Comparison of ENCODE assay signal across 11 mouse cellular contexts in genomic region chr4:97997151-97997817, GRCm38 (mm10).
DNase-seq lines count a peak whose midpoint lies in the region; ATAC-seq lines count a peak whose summit lies in the region.
"Had no signal": no experiment of that assay in that cellular context is flagged by ENCODE, and none has a peak within 500 bp of the region (broad histone marks: within the 10 kb centered on the region; RNA-seq: fewer than 3 reads in every experiment).

No protein-coding gene starts in this region.

- peak; percentile 53 to 54 for DNase-seq in heart, adult 18-20 months
- no peak for DNase-seq in heart, postnatal 10 days
- DNase-seq in midbrain, embryonic 10.5 days (ENCODE audit: low spot score), result no peak
- DNase-seq in cerebellum, postnatal 10 days, result peak; percentile 72 to 79
- DNase-seq in limb, embryonic 10.5 days (ENCODE audit: low spot score), result peak; percentile 15
- no peak for DNase-seq in kidney, adult 9 months
- DNase-seq in gastrocnemius, postnatal 14 days, result no peak
- DNase-seq: liver, postnatal 0 days had no signal

- peaks cover 9% of the 10 kb centered on the region for H3K4me1 ChIP-seq in midbrain, embryonic 13.5 days (replicated peaks)
- H3K4me1 ChIP-seq in midbrain, embryonic 10.5 days, result peaks cover 7% of the 10 kb centered on the region
- H3K4me1 ChIP-seq in limb, embryonic 10.5 days, result no peaks in the 10 kb centered on the region
- H3K4me1 ChIP-seq: embryonic facial prominence, embryonic 15.5 days had no signal

- intact Hi-C loops in heart, postnatal 10 days (cut with DNase I), result no loop called here
- intact Hi-C loops in gastrocnemius, postnatal 14 days (cut with DNase I; ENCODE audit: low total_unique reads), result no loop called here

- ATAC-seq in midbrain, embryonic 13.5 days, result peak; percentile 50; the same call in 1 of the 2 replicates
- ATAC-seq: liver, postnatal 0 days had no signal

- H3K36me3 ChIP-seq in midbrain, embryonic 13.5 days, result no peaks in the 10 kb centered on the region
- no peaks in the 10 kb centered on the region for H3K36me3 ChIP-seq in midbrain, embryonic 10.5 days
- peaks cover 2% of the 10 kb centered on the region; the same call in 1 of the 2 replicates for H3K36me3 ChIP-seq in limb, embryonic 10.5 days
- H3K36me3 ChIP-seq: embryonic facial prominence, embryonic 15.5 days had no signal

- H3K4me3 ChIP-seq in midbrain, embryonic 13.5 days (replicated peaks), result no peak overlapping the region
- H3K4me3 ChIP-seq in midbrain, embryonic 10.5 days, result no peak overlapping the region
- no peak overlapping the region for H3K4me3 ChIP-seq in limb, embryonic 10.5 days
- H3K4me3 ChIP-seq: embryonic facial prominence, embryonic 15.5 days; myocyte had no signal

- 0 out of 2 replicates have a peak overlapping the region, but pooled peaks have one; percentile 19 for H3K27ac ChIP-seq in midbrain, embryonic 13.5 days
- no peak overlapping the region for H3K27ac ChIP-seq in midbrain, embryonic 10.5 days (replicated peaks)
- H3K27ac ChIP-seq in limb, embryonic 10.5 days, result no peak overlapping the region
- H3K27ac ChIP-seq: embryonic facial prominence, embryonic 15.5 days had no signal

- H3K4me2 ChIP-seq in midbrain, embryonic 13.5 days (replicated peaks), result no peak overlapping the region
- H3K4me2 ChIP-seq: embryonic facial prominence, embryonic 15.5 days had no signal

- no peak overlapping the region for H3K9ac ChIP-seq in midbrain, embryonic 13.5 days (replicated peaks)
- H3K9ac ChIP-seq: embryonic facial prominence, embryonic 15.5 days; liver, postnatal 0 days had no signal

- 90% methylated on average over 11 of the region's 11 CpGs for WGBS in midbrain, embryonic 13.5 days
- WGBS in midbrain, embryonic 10.5 days, result 90% methylated on average over 11 of the region's 11 CpGs
- WGBS in limb, embryonic 10.5 days, result 89% methylated on average over 11 of the region's 11 CpGs

- H3K27me3 ChIP-seq in midbrain, embryonic 13.5 days, result no peaks in the 10 kb centered on the region
- H3K27me3 ChIP-seq in midbrain, embryonic 10.5 days (ENCODE audit: low read depth, poor library complexity, severe bottlenecking), result peaks cover 91% of the 10 kb centered on the region
- H3K27me3 ChIP-seq in limb, embryonic 10.5 days (ENCODE audit: low read depth, poor library complexity, severe bottlenecking), result 0 out of 2 replicates have a peak, but pooled peaks cover 3% of the 10 kb centered on the region
- H3K27me3 ChIP-seq: embryonic facial prominence, embryonic 15.5 days had no signal

- H3K9me3 ChIP-seq in midbrain, embryonic 13.5 days, result no peaks in the 10 kb centered on the region
- no peaks in the 10 kb centered on the region for H3K9me3 ChIP-seq in midbrain, embryonic 10.5 days (replicated peaks)
- H3K9me3 ChIP-seq in limb, embryonic 10.5 days (replicated peaks), result no peaks in the 10 kb centered on the region
- H3K9me3 ChIP-seq: embryonic facial prominence, embryonic 15.5 days had no signal

Comparison
In these comparisons a context has a peak if more than half of its experiments do, and no peak if none do; other contexts are left out.
1. DNase-seq: peak in heart, adult 18-20 months (2 of 2), cerebellum, postnatal 10 days (2 of 2) and limb, embryonic 10.5 days (single experiment); none in heart, postnatal 10 days (0 of 2), midbrain, embryonic 10.5 days (single experiment), kidney, adult 9 months (single experiment) and gastrocnemius, postnatal 14 days (single experiment).